Mouse (Mus musculus) intestine, embryonic 14.5 days (tissue): ENCODE measurements around the gene Atg2a. TPM values are rescaled to one million over a fixed set of nuclear protein-coding genes. Genes with fewer than 3 reads are reported as not detected.

ENCODE experiments used
- ATAC-seq: fragments of 200-750 bp; cut with Nextera tagmentation; replicated peaks from 2 replicates; pipeline ENCODE4 v1.8.0; 2017; ENCODE audit warnings: low read depth, moderate number of reproducible peaks, moderate TSS enrichment, moderate library complexity; ENCODE audit not compliant: low FRiP score, low TSS enrichment
- DNase-seq: peaks from one replicate; pipeline ENCODE4 v3.0.0-alpha.2; 2018; ENCODE audit warnings: low spot score
- H3K27ac ChIP-seq: fragments of 300-500 bp; sonication (generic); 2 replicates; pipeline ENCODE4 v1.5.1; 2014; ENCODE audit warnings: low read depth, mild to moderate bottlenecking, control low read depth
- H3K27me3 ChIP-seq: fragments of 300-500 bp; sonication (generic); replicated peaks from 2 replicates; pipeline ENCODE4 v1.6.1; 2014; ENCODE audit warnings: low read length, control low read depth; ENCODE audit not compliant: control insufficient read depth, insufficient read depth
- H3K36me3 ChIP-seq: fragments of 300-500 bp; sonication (generic); 2 replicates; pipeline ENCODE4 v1.6.1; 2014; ENCODE audit warnings: low read length, control low read depth; ENCODE audit not compliant: control insufficient read depth, insufficient read depth
- H3K4me1 ChIP-seq: fragments of 300-500 bp; sonication (generic); replicated peaks from 2 replicates; pipeline ENCODE4 v1.6.1; 2014; ENCODE audit warnings: low read length, control low read depth, mixed read lengths; ENCODE audit not compliant: control insufficient read depth, insufficient read depth
- H3K4me2 ChIP-seq: fragments of 300-500 bp; sonication (generic); 2 replicates; pipeline ENCODE4 v1.6.1; 2014; ENCODE audit warnings: low read length
- H3K4me3 ChIP-seq: fragments of 300-500 bp; sonication (generic); 2 replicates; pipeline ENCODE4 v1.5.1; 2014; ENCODE audit warnings: low read depth, low read length, control low read depth, mixed read lengths
- H3K9ac ChIP-seq: fragments of 300-500 bp; sonication (generic); 2 replicates; pipeline ENCODE4 v1.6.1; 2014; ENCODE audit warnings: mild to moderate bottlenecking, low read length
- H3K9me3 ChIP-seq: fragments of 300-500 bp; sonication (generic); 2 replicates; pipeline ENCODE4 v1.6.1; 2016; ENCODE audit warnings: low read length, control low read depth; ENCODE audit not compliant: control insufficient read depth
- WGBS: fragments of 180-500 bp; shearing (Covaris S2); extraction: QIAGEN DNeasy Blood & Tissue Kit; methylation state at CpG from one replicate; pipeline ENCODE4 v1.1.7; 2014; 5-methylcytosine and 5-hydroxymethylcytosine counted together
- polyA plus RNA-seq: library from polyadenylated mRNA; unstranded; fragments of >200 nt; fragmentation: Nextera tagmentation; extraction: Ambion mirVana; gene quantifications from 2 replicates; pipeline ENCODE4 v1.2.1, GENCODE M21; 2014

The Atg2a gene
- polyA plus RNA-seq, 1 experiment from 2014 or later = 11.6 TPM

DNA sequence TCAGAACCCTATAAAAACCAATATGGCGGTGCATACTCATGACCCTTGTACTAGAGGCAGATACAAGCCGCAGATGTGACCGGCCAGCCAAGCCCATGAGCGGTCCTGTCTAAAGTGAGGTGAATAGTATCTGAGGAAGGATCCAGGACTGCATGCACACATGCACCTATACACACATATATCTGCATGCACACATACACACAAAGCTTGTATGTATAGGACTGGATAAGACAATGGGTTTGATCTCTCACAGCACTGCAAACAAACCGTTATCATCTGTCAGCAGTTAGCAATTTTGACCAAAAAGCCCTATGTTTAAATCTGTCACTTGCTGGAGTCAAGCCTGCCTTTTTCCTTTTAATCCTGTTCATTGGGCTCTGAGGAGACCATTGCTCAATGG lies 60.6 kb downstream of the Atg2a start:
- 93% methylated on average over 5 of the region's 5 CpGs for WGBS
- H3K9ac ChIP-seq = no peak overlapping the region
- no peak for ATAC-seq

GRCm38 (mm10) chr19:6302522-6302921 lies 61.1 kb downstream of the Atg2a start:
- no peak overlapping the region for H3K27ac ChIP-seq
- H3K4me2 ChIP-seq = no peak overlapping the region
- no peaks in the 10 kb centered on the region for H3K9me3 ChIP-seq
- no peak overlapping the region for H3K9ac ChIP-seq
- DNase-seq (no peak), ATAC-seq (no peak)
- peaks cover 8% of the 10 kb centered on the region for H3K4me1 ChIP-seq
- WGBS = 53% methylated on average over 4 of the region's 4 CpGs
- no peaks in the 10 kb centered on the region for H3K27me3 ChIP-seq
- peaks cover 26% of the 10 kb centered on the region for H3K36me3 ChIP-seq
- H3K4me3 ChIP-seq = no peak overlapping the region

More for the DNA sequence above, 60.6 kb downstream of the Atg2a start:
- Histone ChIP-seq H3K4me3 (no peak overlapping the region), H3K27ac (no peak overlapping the region), H3K9me3 (no peaks in the 10 kb centered on the region), H3K4me1 (peaks cover 5% of the 10 kb centered on the region), H3K27me3 (no peaks in the 10 kb centered on the region), H3K36me3 (peaks cover 30% of the 10 kb centered on the region), H3K4me2 (no peak overlapping the region)
- no peak for DNase-seq

GRCm38 (mm10) chr19:6303831-6304230 lies 62.4 kb downstream of the Atg2a start:
- Histone ChIP-seq H3K4me2 (no peak overlapping the region), H3K27ac (no peak overlapping the region), H3K9me3 (no peaks in the 10 kb centered on the region), H3K36me3 (peaks cover 13% of the 10 kb centered on the region), H3K27me3 (no peaks in the 10 kb centered on the region), H3K9ac (no peak overlapping the region), H3K4me3 (no peak overlapping the region), H3K4me1 (peaks cover 8% of the 10 kb centered on the region)
- DNase-seq (no peak), ATAC-seq (no peak)
- 75% methylated on average over 6 of the region's 6 CpGs for WGBS

- Histone ChIP-seq H3K27me3 (no peaks in the 10 kb centered on the region), H3K9ac (no peak overlapping the region), H3K4me2 (no peak overlapping the region), H3K27ac (0 out of 2 replicates have a peak overlapping the region, but pooled peaks have one; percentile 14), H3K9me3 (no peaks in the 10 kb centered on the region), H3K4me3 (no peak overlapping the region), H3K36me3 (peaks cover 3% of the 10 kb centered on the region), H3K4me1 (peaks cover 8% of the 10 kb centered on the region)
- ATAC-seq (peak; percentile 56), DNase-seq (peak; percentile 97)
- WGBS = 24% methylated on average over 5 of the region's 5 CpGs
Observed at GRCm38 (mm10) chr19:6304787-6305516, 63.5 kb downstream of the Atg2a start.

DNA sequence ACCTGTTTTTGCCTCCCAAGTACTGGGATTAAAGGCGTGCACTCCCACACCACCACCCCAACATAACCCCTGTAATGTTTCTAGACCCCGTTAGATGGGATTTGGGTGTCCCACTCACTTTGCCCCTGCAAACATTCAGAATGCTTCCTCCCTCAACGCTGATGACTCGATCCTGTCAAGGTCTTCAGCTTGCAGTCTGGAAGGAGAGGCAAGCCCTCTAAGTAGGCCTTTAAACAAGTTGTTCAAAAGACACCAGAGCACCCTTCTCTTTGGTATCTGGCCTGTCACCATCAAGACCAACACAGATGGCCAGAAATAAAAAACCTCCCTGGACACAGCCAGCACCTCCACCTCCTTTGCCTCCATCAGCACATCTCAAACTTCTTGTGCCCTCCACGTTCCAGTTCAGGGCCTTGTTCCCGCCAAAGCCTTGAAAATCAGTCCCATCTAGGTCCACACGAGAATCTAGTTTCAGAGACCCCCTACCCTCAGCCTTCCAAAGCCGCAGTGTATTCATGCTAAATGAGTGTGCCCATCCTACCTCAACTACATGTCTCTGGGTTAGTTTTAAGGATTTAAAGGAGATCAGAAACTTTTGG lies 64.1 kb downstream of the Atg2a start:
- no peaks in the 10 kb centered on the region for H3K9me3 ChIP-seq
- DNase-seq = no peak
- peaks cover 8% of the 10 kb centered on the region for H3K4me1 ChIP-seq
- H3K4me3 ChIP-seq = peak overlapping the region; percentile 66
- WGBS = 52% methylated on average over 8 of the region's 8 CpGs
- H3K36me3 ChIP-seq = peaks cover 7% of the 10 kb centered on the region; the same call in 1 of the 2 replicates
- peak overlapping the region; percentile 57 for H3K4me2 ChIP-seq
- peak overlapping the region; percentile 58 for H3K9ac ChIP-seq
- no peak for ATAC-seq
- H3K27me3 ChIP-seq = no peaks in the 10 kb centered on the region
- H3K27ac ChIP-seq = peak overlapping the region; percentile 61; the same call in 1 of the 2 replicates

GRCm38 (mm10) chr19:6306137-6306551 lies 64.7 kb downstream of the Atg2a start, which contains the start of gene Cdc42bpg:
Cdc42bpg (plus strand) TSS chr19:6306456.
- Histone ChIP-seq H3K36me3 (peaks cover 9% of the 10 kb centered on the region; the same call in 1 of the 2 replicates), H3K9me3 (no peaks in the 10 kb centered on the region), H3K4me1 (peaks cover 8% of the 10 kb centered on the region), H3K27me3 (no peaks in the 10 kb centered on the region), H3K4me2 (peak within 1 kb of the TSS; percentile 57), H3K9ac (peak within 1 kb of the TSS; percentile 58), H3K27ac (peak within 1 kb of the TSS; percentile 61), H3K4me3 (peak within 1 kb of the TSS; percentile 66)
- DNase-seq (peak; percentile 93), ATAC-seq (peak; percentile 85)
- 2% methylated on average over 38 of the region's 38 CpGs for WGBS

GRCm38 (mm10) chr19:6306586-6306985 lies 65.1 kb downstream of the Atg2a start:
- peaks cover 8% of the 10 kb centered on the region for H3K4me1 ChIP-seq
- ATAC-seq (peak; percentile 70), DNase-seq (peak; percentile 89)
- no peaks in the 10 kb centered on the region for H3K27me3 ChIP-seq
- H3K9me3 ChIP-seq = no peaks in the 10 kb centered on the region
- H3K4me3 ChIP-seq = peak overlapping the region; percentile 66
- H3K4me2 ChIP-seq = peak overlapping the region; percentile 57
- under 1% methylated on average over 32 of the region's 34 CpGs for WGBS
- peak overlapping the region; percentile 58 for H3K9ac ChIP-seq
- H3K36me3 ChIP-seq = peaks cover 13% of the 10 kb centered on the region; the same call in 1 of the 2 replicates
- H3K27ac ChIP-seq = peak overlapping the region; percentile 61; the same call in 1 of the 2 replicates

DNA sequence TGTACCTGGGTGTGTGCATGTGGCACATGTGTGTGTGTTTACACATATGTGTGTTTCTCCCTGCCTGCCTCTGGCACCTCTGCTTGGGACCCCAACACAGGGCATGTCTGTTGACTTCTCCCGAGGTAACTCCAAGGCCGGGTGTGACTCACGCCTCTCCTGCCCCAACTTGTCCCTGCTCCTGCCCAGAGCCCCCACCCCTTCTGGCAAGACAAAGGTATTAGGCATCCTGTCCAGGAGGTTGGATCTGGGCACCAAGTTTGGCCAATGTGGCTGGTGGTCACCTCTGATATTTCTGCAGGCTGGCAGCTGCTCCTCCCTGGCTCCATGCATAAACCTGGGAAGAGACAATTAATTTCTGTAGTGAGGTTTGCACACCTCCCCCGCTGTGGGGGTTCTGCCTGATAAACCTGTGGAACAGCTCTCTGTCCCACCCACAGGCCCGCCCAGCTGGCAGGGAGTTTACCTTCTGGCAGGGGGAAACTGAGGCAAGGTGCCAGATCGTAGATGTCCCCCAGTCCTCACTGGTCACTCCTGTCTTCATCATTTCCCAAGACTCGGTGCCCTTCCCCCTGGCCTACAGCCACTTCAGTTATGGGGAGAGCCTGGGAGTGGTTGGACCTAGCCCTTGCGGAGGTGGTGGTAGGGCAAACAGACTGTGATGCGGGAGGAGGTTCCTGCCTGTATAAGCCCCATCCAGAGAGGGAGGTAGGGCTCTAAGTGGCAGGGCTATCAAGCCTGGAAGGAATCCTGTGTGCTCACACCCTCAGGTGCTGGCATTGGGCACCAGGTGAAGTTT lies 66.5 kb downstream of the Atg2a start:
- peaks cover 8% of the 10 kb centered on the region for H3K4me1 ChIP-seq
- 0 out of 2 replicates have a peak overlapping the region, but pooled peaks have one; percentile 66 for H3K4me3 ChIP-seq
- no peak overlapping the region for H3K9ac ChIP-seq
- ATAC-seq (no peak), DNase-seq (no peak)
- peaks cover 24% of the 10 kb centered on the region for H3K36me3 ChIP-seq
- H3K27ac ChIP-seq = no peak overlapping the region
- peak overlapping the region; percentile 57 for H3K4me2 ChIP-seq
- WGBS = 66% methylated on average over 9 of the region's 9 CpGs
- no peaks in the 10 kb centered on the region for H3K9me3 ChIP-seq
- no peaks in the 10 kb centered on the region for H3K27me3 ChIP-seq
